Mouse (Mus musculus) macrophage (primary cell): Measurements from ENCODE around the gene Wdr38. TPM values are rescaled to one million over a fixed set of nuclear protein-coding genes. Genes with fewer than 3 reads are reported as not detected.

Experiments
- polyA plus RNA-seq: library from polyadenylated mRNA; stranded (reverse); fragments of 250-400 nt; gene quantifications from 3 replicates; pipeline ENCODE4 v1.2.4, GENCODE M21; 2018; ENCODE audit warnings: inconsistent platforms

Wdr38 gene
- polyA plus RNA-seq, 1 experiment from 2014 or later = 0.66 TPM

Other genes with a start within 250 kb of the Wdr38 start
- 1.0 to 1.4 TPM (median 1.3 TPM) in 3 replicates for gene Nr6a1, start 69.8 kb upstream of the Wdr38 start, polyA plus RNA-seq
- gene Olfml2a, start 65.5 kb upstream of the Wdr38 start, polyA plus RNA-seq = 0.04 TPM in 1 of 3 replicates, not detected in the others
- 48.9 to 69.3 TPM (median 53.8 TPM) in 3 replicates for gene Arpc5l, start 7.9 kb downstream of the Wdr38 start, polyA plus RNA-seq
- gene Rpl35, start 8.1 kb downstream of the Wdr38 start, polyA plus RNA-seq = 501 to 933 TPM (median 626 TPM) in 3 replicates
- gene Golga1, start 68.1 kb downstream of the Wdr38 start, polyA plus RNA-seq = 11.7 to 16.1 TPM (median 12.3 TPM) in 3 replicates
- gene Scai, start 193.3 kb downstream of the Wdr38 start, polyA plus RNA-seq = 1.6 to 2.6 TPM (median 2.2 TPM) in 3 replicates
- 43.7 to 52.2 TPM (median 50.0 TPM) in 3 replicates for gene Ppp6c, start 229.0 kb downstream of the Wdr38 start, polyA plus RNA-seq